Mouse (Mus musculus): ENCODE results near the gene Spo11. TPM values are rescaled to one million over a fixed set of nuclear protein-coding genes. Genes with fewer than 3 reads are reported as not detected.

Gene Spo11
- total RNA-seq, 2 experiments from 2014 or later, result not detected

GRCm38 (mm10) chr2:173033531-173033930 lies 56.0 kb downstream of the Spo11 start:
- DNase-seq, result no peak

- no peak for DNase-seq
Measured at GRCm38 (mm10) chr2:173034998-173035397, 57.5 kb downstream of the Spo11 start.

- DNase-seq, result no peak
Measured at GRCm38 (mm10) chr2:173035653-173036052, 58.2 kb downstream of the Spo11 start.

- no peak for DNase-seq
Measured at GRCm38 (mm10) chr2:173036055-173036454, 58.6 kb downstream of the Spo11 start.

- DNase-seq, result no peak
Measured at GRCm38 (mm10) chr2:173036611-173037010, 59.1 kb downstream of the Spo11 start.

GRCm38 (mm10) chr2:173037347-173037746 lies 59.8 kb downstream of the Spo11 start:
- no peak for DNase-seq

- DNase-seq, result no peak
Measured at GRCm38 (mm10) chr2:173037827-173038607, 60.5 kb downstream of the Spo11 start.

GRCm38 (mm10) chr2:173039041-173039440 lies 61.5 kb downstream of the Spo11 start:
- DNase-seq, result no peak

- no peak for DNase-seq
Measured at GRCm38 (mm10) chr2:173040803-173041202, 63.3 kb downstream of the Spo11 start.

GRCm38 (mm10) chr2:173041242-173041641 lies 63.7 kb downstream of the Spo11 start:
- no peak for DNase-seq

- no peak for DNase-seq
Measured at GRCm38 (mm10) chr2:173041893-173042292, 64.4 kb downstream of the Spo11 start.

GRCm38 (mm10) chr2:173042504-173043162 lies 65.1 kb downstream of the Spo11 start:
- DNase-seq, result no peak

Other genes with a start within 250 kb of the Spo11 start
- gene Bmp7, start 37.4 kb upstream of the Spo11 start, total RNA-seq (2021), result 1 to 10 TPM; 1.1 to 1.3 TPM
- gene Rae1, start 22.4 kb downstream of the Spo11 start, total RNA-seq (2021), result 10 to 100 TPM; 21.5 to 21.8 TPM
- 100 to 1,000 TPM; 171 to 173 TPM for gene Rbm38, start 42.8 kb downstream of the Spo11 start, total RNA-seq (2021)
- gene Ctcfl, start 141.8 kb downstream of the Spo11 start, total RNA-seq (2021), result under 1 TPM; 0.08 to 0.22 TPM
- 100 to 1,000 TPM in 1 of 2 experiments, 10 to 100 TPM in 1; 12.3 to 112 TPM for gene Pck1, start 175.3 kb downstream of the Spo11 start, total RNA-seq (2021)
- 1 to 10 TPM in 1 of 2 experiments, under 1 TPM in 1; 0.90 to 1.3 TPM for gene Zbp1, start 241.2 kb downstream of the Spo11 start, total RNA-seq (2021)

Data from heart, adult 18-20 months (tissue).